Mouse (Mus musculus): Measurements from ENCODE around the gene Brd2.

DNA sequence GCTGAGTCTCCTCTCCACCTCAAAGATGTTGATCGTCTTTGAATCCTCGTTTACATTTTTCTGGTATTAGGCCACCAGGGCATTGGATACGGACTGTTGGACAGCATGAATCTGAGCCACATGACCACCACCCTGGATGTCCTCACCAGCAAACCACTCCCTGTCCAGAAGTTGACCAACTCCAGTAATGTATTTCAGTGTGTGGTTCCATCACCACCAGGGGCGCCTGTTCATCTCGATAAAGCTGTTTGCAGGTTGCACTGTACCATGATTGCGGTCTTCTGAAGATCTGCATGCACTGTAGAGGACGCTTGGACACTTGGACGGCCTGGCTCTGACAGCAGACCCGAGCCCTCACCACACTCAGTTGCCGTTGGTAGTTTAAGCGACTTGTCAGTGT lies 10.9 kb upstream of the Brd2 start:
- TF ChIP-seq GATA1 (IDR thresholded peaks at IDR 0.05; ENCODE audit: borderline replicate concordance, low read length) (no peak), FLI1 (IDR thresholded peaks at IDR 0.05; ENCODE audit: low read length) (no peak)
